Mouse (Mus musculus) embryonic fibroblast, embryonic 13.5 days (primary cell): ENCODE measurements around the gene Tln2.

Experiments
- CTCF ChIP-seq: IDR thresholded peaks from 2 replicates; pipeline ENCODE4 v1.5.1; 2011; ENCODE audit warnings: mild to moderate bottlenecking, control low read depth, low read length, moderate library complexity, borderline replicate concordance; ENCODE audit not compliant: insufficient read depth
- POLR2A ChIP-seq: IDR thresholded peaks from 2 replicates; pipeline ENCODE4 v1.6.1; 2011; ENCODE audit warnings: low read depth, mild to moderate bottlenecking, control low read depth, low read length, moderate library complexity

GRCm38 (mm10) chr9:67218001-67218400, 341.5 kb downstream of the Tln2 start:
- TF ChIP-seq CTCF: no peak
- no peak for TF ChIP-seq POLR2A
